ENCODE assay signal across 16 mouse cellular contexts in the genomic region with DNA sequence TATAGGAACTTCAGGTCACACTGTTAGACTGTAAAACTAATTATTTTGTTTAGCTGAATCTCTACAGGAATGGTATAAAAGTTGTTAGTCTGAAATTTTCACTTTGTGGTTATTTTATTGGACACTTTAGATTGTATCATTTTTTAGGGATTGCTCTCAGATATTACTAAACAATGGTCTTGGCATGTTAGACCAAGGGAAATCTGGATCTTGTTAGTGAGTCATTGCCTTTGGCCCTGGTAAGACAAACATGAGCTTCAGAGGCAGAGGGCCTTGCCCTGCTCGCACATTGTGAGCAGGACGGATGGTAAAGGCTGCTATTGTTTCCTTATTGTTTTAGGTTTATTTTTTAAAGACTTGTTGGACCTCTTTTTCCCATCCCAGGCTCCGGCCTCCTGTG. TPM values are rescaled to one million over a fixed set of nuclear protein-coding genes. Genes with fewer than 3 reads are reported as not detected.
DNase-seq lines count a peak whose midpoint lies in the region; ATAC-seq and TF ChIP-seq lines count a peak whose summit lies in the region.
"Had no signal": no experiment of that assay in that cellular context is flagged by ENCODE, and none has a peak within 500 bp of the region (broad histone marks: within the 10 kb centered on the region; RNA-seq: fewer than 3 reads in every experiment).

No protein-coding gene starts in this region.

- H3K9ac ChIP-seq in intestine, embryonic 15.5 days, result no peak overlapping the region
- no peak overlapping the region for H3K9ac ChIP-seq in kidney, embryonic 14.5 days (ENCODE audit: low read depth, low read length)
- H3K9ac ChIP-seq: limb, embryonic 12.5 days; liver, embryonic 15.5 days had no signal

- POLR2A ChIA-PET in Patski (lab: Charles Lee), result no interaction called here

- CTCF ChIA-PET in Patski (lab: Charles Lee), result interaction anchor here (0.9 to 1.9 kb wide), 3 partner anchors 13 to 22 kb away, joined by 3 to 4 read pairs (median 3); no protein-coding TSS in a partner anchor

- no peaks in the 10 kb centered on the region for H3K9me3 ChIP-seq in intestine, embryonic 15.5 days
- H3K9me3 ChIP-seq in kidney, embryonic 14.5 days (ENCODE audit: control insufficient read depth, low read length), result no peaks in the 10 kb centered on the region
- H3K9me3 ChIP-seq: limb, embryonic 12.5 days; liver, embryonic 15.5 days had no signal

- no peak overlapping the region for H3K4me3 ChIP-seq in intestine, embryonic 15.5 days (replicated peaks)
- no peak overlapping the region for H3K4me3 ChIP-seq in kidney, embryonic 14.5 days (ENCODE audit: low read length)
- H3K4me3 ChIP-seq: limb, embryonic 12.5 days; liver, embryonic 15.5 days; megakaryocyte, embryonic 14.5 days had no signal

- no peaks in the 10 kb centered on the region for H3K36me3 ChIP-seq in intestine, embryonic 15.5 days
- H3K36me3 ChIP-seq in kidney, embryonic 14.5 days (ENCODE audit: control insufficient read depth, insufficient read depth, low read length), result no peaks in the 10 kb centered on the region
- H3K36me3 ChIP-seq: limb, embryonic 12.5 days; liver, embryonic 15.5 days had no signal

- ATAC-seq in Patski, result peak; percentile 58
- no peak for ATAC-seq in intestine, embryonic 15.5 days
- no peak for ATAC-seq in kidney, embryonic 14.5 days (ENCODE audit: low FRiP score, low TSS enrichment)

- in situ Hi-C loops in Patski (cut with MboI; ENCODE audit: low pct_unique_long_range_greater_than_20kb), result no loop called here

- H3K4me2 ChIP-seq in intestine, embryonic 15.5 days (replicated peaks), result no peak overlapping the region
- H3K4me2 ChIP-seq in kidney, embryonic 14.5 days (replicated peaks; ENCODE audit: low read depth, low read length), result no peak overlapping the region
- H3K4me2 ChIP-seq: limb, embryonic 12.5 days; liver, embryonic 15.5 days had no signal

- 72% methylated on average over 3 of the region's 3 CpGs for WGBS in intestine, embryonic 15.5 days
- WGBS in kidney, embryonic 14.5 days, result 85% methylated on average over 3 of the region's 3 CpGs

- intact Hi-C loops in heart, postnatal 25 days (cut with DNase I), result no loop called here

- TF ChIP-seq CTCF in Patski (IDR thresholded peaks at IDR 0.05), result no peak

- no peak overlapping the region for H3K27ac ChIP-seq in intestine, embryonic 15.5 days
- H3K27ac ChIP-seq in kidney, embryonic 14.5 days (ENCODE audit: low read depth, low read length), result no peak overlapping the region
- H3K27ac ChIP-seq: limb, embryonic 12.5 days; liver, embryonic 15.5 days had no signal

- no peaks in the 10 kb centered on the region for H3K4me1 ChIP-seq in intestine, embryonic 15.5 days (replicated peaks)
- no peaks in the 10 kb centered on the region for H3K4me1 ChIP-seq in kidney, embryonic 14.5 days (ENCODE audit: control insufficient read depth, insufficient read depth, low read length)
- H3K4me1 ChIP-seq: liver, embryonic 15.5 days; megakaryocyte, embryonic 14.5 days had no signal

- H3K27me3 ChIP-seq in Patski, result no peaks in the 10 kb centered on the region
- no peaks in the 10 kb centered on the region for H3K27me3 ChIP-seq in intestine, embryonic 15.5 days (replicated peaks)
- H3K27me3 ChIP-seq in kidney, embryonic 14.5 days (ENCODE audit: control insufficient read depth, insufficient read depth, low read length), result no peaks in the 10 kb centered on the region
- H3K27me3 ChIP-seq: limb, embryonic 12.5 days; liver, embryonic 15.5 days; megakaryocyte, embryonic 14.5 days had no signal

- DNase-seq in heart, adult 8-10 months (ENCODE audit: low spot score), result peak; percentile 21
- DNase-seq in heart, postnatal 25 days (ENCODE audit: low spot score), result no peak
- DNase-seq in 3T3-L1 (ENCODE audit: low read depth, low spot score) (peak; percentile 99), Patski (ENCODE audit: low read depth, low spot score) (no peak)
- DNase-seq in fibroblast of lung, adult 2 months (ENCODE audit: low read depth), result peak; percentile 93
- DNase-seq in frontal cortex, postnatal 36 days (ENCODE audit: low spot score in 2 of 2), result no peak
- DNase-seq: cerebellum, adult 11 months; heart, postnatal 14 days; kidney, adult 9 months; layer of hippocampus, postnatal 36 days; thymus, adult 18-20 months had no signal

RNA-seq across cellular contexts. Expression of a gene that starts 31.4 kb away (rescaled TPM):
- total RNA-seq in heart, adult 8-10 months (2022), result under 1 TPM; 0.59 to 0.86 (median 0.67) TPM
- total RNA-seq in heart, postnatal 25 days (2021), result under 1 TPM; 0.75 to 0.98 TPM
- polyA plus RNA-seq in Patski (2021), result not detected
- polyA plus RNA-seq in intestine, embryonic 15.5 days (2015; fragmentation: Nextera tagmentation; extraction: Ambion mirVana), result 2.5 and 3.6 TPM in 2 replicates
- 7.7 and 8.2 TPM in 2 replicates for polyA plus RNA-seq in kidney, embryonic 14.5 days (2014; fragmentation: Nextera tagmentation; extraction: Ambion mirVana)

RNA-seq across cellular contexts. Expression of a gene that starts 33.1 kb away (rescaled TPM):
- 1 to 10 TPM; 4.5 to 8.7 (median 6.3) TPM for total RNA-seq in heart, adult 8-10 months (2022)
- 1 to 10 TPM; 5.6 to 6.4 TPM for total RNA-seq in heart, postnatal 25 days (2021)
- polyA plus RNA-seq in Patski (2021), result 19.1 TPM
- 16.9 and 21.6 TPM in 2 replicates for polyA plus RNA-seq in intestine, embryonic 15.5 days (2015; fragmentation: Nextera tagmentation; extraction: Ambion mirVana)
- 13.8 and 17.7 TPM in 2 replicates for polyA plus RNA-seq in kidney, embryonic 14.5 days (2014; fragmentation: Nextera tagmentation; extraction: Ambion mirVana)

Comparison
In these comparisons a context has a peak if more than half of its experiments do, and no peak if none do; other contexts are left out.
1. DNase-seq: peak in heart, adult 8-10 months (single experiment), 3T3-L1 (single experiment) and fibroblast of lung, adult 2 months (single experiment); none in heart, postnatal 25 days (single experiment), Patski (single experiment) and frontal cortex, postnatal 36 days (0 of 2).